Mouse (Mus musculus) left cerebral cortex, postnatal 10 days (tissue): Measurements from ENCODE around the gene Zfp345. TPM values are rescaled to one million over a fixed set of nuclear protein-coding genes. Genes with fewer than 3 reads are reported as not detected.
"Not testable (repeated sequence)": the region's sequence is repeated elsewhere in the genome, so short reads cannot be mapped to it uniquely, and the experiment has no call there.

Experiments used
- DNase-seq, 2 experiments: peaks; one replicate each; pipeline ENCODE4 v3.0.0; 2021 to 2022; ENCODE audit warnings: low spot score in 2 of 2, mixed read lengths in 1 of 2; ENCODE audit errors: extremely low spot score in 1 of 2
- intact Hi-C: fragments of 180-260 bp; cut with DNase I; formaldehyde crosslinking; loops from one replicate; pipeline ENCODE4 v1.15.1; 2025
- total RNA-seq, 2 experiments: library from RNA; stranded (reverse); gene quantifications; 2 replicates each; pipeline ENCODE4 v1.2.3; 2021

Zfp345 gene
- under 1 TPM; 0.24 to 0.36 TPM for total RNA-seq

DNA sequence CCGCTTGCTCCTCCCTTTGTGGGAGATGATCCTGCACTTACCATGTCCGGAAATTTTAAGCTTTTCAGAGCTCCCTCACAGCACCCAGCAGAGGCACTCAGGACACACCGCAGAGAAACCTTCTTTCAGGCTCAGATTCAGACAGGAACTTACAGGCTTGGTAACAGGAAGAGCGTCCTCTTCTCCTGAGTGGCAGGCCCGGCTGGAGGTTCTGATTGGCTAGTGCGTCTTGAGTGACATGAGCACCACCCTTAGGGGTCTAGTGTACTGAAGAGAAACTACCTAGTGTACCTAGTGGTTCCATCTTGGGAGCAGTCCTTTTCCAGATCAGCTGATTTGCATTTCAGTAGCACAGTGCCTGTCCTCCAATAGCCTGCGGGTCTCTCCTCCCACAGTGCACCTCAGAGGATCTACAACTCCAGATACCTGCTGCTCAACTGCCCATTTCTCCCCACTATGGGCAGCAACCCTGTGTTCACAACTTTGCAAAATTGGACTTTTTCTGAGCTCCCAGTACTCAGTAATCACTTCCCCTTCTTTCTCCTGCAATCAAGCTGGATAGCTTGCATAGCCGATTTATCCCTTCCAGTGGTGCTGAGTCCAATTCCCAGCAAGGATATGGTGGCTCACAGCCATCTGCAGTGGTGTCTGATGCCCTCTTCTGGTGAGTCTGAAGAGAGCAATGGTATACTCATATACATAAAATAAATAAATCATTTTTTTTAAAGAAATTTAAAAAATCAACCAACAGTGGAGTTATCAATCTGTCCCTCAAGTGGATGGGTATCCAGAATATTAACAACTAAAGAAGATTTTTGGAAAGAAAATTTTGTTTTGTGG is at the start of gene Zfp345:
Zfp345 (minus strand) TSS at position 153 of the 840 bp plus-strand sequence.
- DNase-seq: peak in 1 of 2 experiments; percentile 0
- intact Hi-C loops: not testable (repeated sequence)

- intact Hi-C loops: no loop called here
- DNase-seq: no peak
Measured at GRCm38 (mm10) chr2:150525703-150526207, 40.9 kb upstream of the Zfp345 start.

DNA sequence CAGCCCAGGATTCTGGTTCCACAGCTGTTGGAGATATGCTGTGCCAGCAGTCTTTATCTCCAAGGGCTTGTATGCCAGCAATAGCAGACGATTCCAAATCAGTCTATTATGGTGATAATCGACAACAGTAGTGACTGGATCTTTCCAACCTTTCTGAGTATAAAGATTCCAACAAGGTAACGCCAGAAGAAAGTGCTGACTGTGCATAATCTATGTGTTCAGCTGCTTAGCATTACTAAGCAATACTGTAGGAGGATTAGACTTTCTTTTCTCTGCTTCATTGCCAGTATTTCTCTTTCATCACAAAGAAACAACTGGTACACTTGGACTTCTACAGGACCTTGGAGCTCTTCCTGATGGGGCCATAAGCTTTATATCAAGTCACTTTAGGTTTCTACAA is 27.9 kb upstream of the Zfp345 start:
- no peak for DNase-seq

GRCm38 (mm10) chr2:150500124-150500973 is 15.5 kb upstream of the Zfp345 start:
- intact Hi-C loops, DNase-seq: not testable (repeated sequence)

More for the DNA sequence above, 27.9 kb upstream of the Zfp345 start:
- intact Hi-C loops: no loop called here

GRCm38 (mm10) chr2:150493031-150493430 is 8.1 kb upstream of the Zfp345 start:
- no peak for DNase-seq
- intact Hi-C loops: no loop called here

DNA sequence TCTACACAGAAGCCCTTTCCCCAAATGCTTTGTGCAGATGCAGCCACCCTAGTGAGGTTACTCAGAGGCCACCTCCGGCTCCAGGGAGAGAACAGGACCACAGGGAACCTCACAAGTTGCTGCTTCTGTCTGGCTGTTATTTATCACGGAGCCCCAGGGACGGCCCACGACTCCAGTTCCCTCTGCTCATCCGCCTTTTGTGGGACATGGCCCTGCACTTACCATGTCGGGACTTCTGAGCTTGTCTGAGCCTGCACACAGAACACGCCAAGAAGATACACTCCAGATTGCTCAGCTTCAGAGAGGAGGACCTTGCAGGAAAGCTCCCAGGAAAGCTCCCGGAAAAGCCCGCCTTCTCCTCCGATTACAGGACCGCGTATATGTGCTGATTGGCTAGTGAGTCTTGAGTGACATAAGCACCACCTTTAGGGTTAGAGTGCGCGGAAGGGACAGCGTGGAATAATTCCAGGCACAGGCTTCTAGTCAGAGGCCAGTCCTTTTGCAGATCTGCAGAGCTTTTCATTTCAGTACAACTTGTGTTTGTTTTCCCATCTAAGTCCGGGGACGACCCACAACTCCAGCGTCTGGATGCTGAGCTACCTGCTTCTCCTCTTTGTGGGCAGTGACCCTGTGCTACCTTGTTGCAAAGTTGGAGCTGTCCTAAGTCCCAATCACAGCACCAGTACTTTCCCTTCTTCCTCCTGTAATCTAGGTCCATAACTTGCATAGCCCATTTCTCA is 33.5 kb downstream of the Zfp345 start, which contains the start of gene Zfp442:
Zfp442 (minus strand) TSS at position 307 of the 740 bp plus-strand sequence.
- peak; percentile 62 to 64 for DNase-seq
- intact Hi-C loops: not testable (repeated sequence)

GRCm38 (mm10) chr2:150439084-150439483 is 45.8 kb downstream of the Zfp345 start:
- intact Hi-C loops, DNase-seq: not testable (repeated sequence)

Other genes starting within 250 kb of the Zfp345 start
- gene Gm21994, start 229.5 kb downstream of the Zfp345 start, total RNA-seq: 1 to 10 TPM; 8.2 to 9.5 TPM
- under 1 TPM; 0.28 to 0.30 TPM for gene Gm14124, start 227.6 kb downstream of the Zfp345 start, total RNA-seq
- 1 to 10 TPM; 2.6 to 2.7 TPM for gene Gm10130, start 161.4 kb downstream of the Zfp345 start, total RNA-seq
- 10 to 100 TPM in 1 of 2 experiments, 1 to 10 TPM in 1; 8.8 to 10.5 TPM for gene 3300002I08Rik, start 122.3 kb downstream of the Zfp345 start, total RNA-seq
- gene Zfp442, start 33.6 kb downstream of the Zfp345 start, total RNA-seq: 1 to 10 TPM; 7.0 to 7.1 TPM
- gene Cst7, start 85.3 kb upstream of the Zfp345 start, total RNA-seq: not detected
- 10 to 100 TPM; 51.8 to 53.3 TPM for gene Apmap, start 123.5 kb upstream of the Zfp345 start, total RNA-seq
- 10 to 100 TPM; 16.4 to 17.4 TPM for gene Acss1, start 183.4 kb upstream of the Zfp345 start, total RNA-seq
- not detected for gene Vsx1, start 204.3 kb upstream of the Zfp345 start, total RNA-seq